Mouse (Mus musculus) stomach, adult 2 months (tissue): ENCODE results near the gene Ube2z. TPM values are rescaled to one million over a fixed set of nuclear protein-coding genes. Genes with fewer than 3 reads are reported as not detected.

Experiments used
- polyA plus RNA-seq: library from polyadenylated mRNA; depleted of rRNA; stranded (reverse); fragments of >200 nt; gene quantifications from 2 replicates; pipeline ENCODE4 v1.2.3, GENCODE M21; 2012; rRNA removed

Gene Ube2z
- 11.7 and 12.0 TPM in 2 replicates for polyA plus RNA-seq

DNA sequence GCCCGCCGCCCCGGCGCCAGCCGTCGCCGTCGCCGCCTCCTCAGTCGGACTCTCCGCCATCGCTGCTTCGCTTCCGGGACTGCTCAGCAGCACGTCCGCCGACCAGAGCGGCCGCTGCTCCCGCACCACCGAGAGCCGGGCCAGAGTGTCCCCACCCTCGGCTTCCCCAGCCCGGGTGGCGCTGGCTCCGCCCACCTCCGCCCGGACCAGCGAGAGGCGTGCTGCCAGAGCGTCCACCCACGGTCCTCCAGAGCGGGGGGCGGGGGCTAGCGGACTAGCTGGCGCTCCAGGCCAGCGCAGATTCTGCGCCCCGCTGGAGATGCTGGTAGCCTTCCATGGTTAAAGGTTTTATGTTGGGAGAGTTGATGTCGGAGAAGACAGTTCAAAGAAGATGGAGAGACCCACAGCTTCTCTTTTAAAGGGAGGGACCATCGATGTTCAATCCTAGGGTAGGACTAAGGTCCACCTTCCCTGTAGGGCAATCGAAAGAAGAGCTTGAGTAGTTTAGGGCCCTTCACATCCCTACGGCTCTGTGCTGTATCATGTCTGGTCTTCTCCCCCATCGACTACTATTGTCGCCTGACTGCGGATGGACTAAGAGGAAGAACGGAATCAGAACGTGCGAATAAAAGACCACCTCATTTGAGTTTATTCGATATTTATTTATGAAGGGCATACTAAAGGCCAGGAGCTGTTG is at the start of gene Ube2z:
TSS of gene Ube2z (minus strand) at position 174 of the 697 bp plus-strand sequence.

DNA sequence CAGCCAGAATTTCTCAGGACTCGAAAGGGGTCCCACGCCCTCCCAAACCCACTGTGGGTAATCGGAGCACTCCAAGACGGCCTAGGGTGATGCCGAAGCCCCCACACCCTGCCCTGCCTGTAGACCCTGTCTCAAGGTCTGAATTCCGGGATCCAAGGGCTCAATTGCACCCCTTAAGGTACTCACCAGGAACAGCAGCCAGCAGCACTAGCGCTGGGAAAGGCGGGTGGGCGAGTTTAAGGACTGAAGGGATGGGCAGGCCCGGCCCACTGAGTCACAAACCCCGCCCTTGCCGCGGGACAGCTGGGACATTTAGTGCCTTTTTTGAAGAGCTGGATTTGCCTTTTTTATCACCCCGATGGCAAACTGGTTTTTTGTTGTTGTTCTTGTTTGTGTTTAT is 46.6 kb upstream of the Ube2z start, which contains the start of gene Calcoco2:
TSS of gene Calcoco2 (minus strand) at position 214 of the 400 bp plus-strand sequence.

DNA sequence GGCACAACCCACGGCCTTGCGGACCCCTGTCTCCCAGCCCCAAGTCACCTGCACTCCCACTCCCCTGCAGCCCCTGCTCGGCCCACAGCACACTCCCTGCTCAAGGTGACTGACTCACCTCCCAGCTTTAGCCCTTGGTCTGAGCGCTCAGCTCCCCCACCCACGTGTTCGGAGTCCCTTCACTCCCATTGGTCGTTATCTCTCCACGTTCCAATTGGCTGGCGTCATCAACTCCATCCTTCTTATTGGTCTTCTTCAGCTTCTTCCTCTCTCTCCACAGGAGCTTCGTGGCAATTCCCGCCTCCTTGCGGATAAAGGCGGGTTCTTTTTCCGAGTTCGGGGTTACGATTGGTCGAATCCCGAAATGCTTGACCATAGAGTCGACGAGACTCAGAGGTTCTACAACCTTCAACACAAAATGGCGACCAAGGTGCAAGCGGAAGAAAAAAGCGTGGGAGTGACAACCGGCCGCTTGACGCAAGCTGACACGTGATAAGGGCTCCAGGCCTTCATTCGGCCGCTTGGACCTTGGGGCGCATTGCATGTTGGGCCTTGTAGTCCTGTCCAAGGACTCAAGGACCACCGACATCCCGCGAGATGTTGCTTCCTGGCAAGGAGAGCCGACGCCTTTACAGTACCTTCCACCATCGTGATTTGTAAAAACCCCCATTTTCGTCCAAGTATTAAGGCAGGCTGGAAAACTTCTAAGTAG is 10.5 kb upstream of the Ube2z start, which contains the start of gene Atp5g1:
TSS of gene Atp5g1 (minus strand) at position 162 of the 712 bp plus-strand sequence.

DNA sequence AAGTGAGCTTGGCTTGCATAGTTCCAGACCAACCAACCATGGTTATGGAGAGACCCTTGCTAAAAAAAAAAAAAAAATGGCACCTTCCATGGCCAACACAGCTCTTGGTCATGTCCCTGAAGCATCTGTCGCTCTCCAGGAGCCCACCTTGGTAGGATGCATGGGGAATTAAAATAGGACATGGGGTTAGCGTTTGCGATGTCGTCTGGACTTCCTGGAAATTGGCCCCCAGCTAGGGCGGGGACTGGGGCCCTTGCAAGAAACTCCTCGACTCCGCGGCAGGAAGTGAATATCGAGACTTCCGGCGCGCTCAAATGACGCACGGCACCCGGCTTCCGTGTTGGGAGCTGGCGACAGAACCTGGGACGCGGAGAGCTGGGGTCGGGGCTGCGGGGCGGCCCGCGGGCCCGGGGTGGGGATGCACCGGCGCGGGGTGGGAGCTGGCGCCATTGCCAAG is 30.6 kb downstream of the Ube2z start, which contains the start of gene Snf8:
TSS of gene Snf8 (plus strand) at position 290 of the 457 bp plus-strand sequence.

DNA sequence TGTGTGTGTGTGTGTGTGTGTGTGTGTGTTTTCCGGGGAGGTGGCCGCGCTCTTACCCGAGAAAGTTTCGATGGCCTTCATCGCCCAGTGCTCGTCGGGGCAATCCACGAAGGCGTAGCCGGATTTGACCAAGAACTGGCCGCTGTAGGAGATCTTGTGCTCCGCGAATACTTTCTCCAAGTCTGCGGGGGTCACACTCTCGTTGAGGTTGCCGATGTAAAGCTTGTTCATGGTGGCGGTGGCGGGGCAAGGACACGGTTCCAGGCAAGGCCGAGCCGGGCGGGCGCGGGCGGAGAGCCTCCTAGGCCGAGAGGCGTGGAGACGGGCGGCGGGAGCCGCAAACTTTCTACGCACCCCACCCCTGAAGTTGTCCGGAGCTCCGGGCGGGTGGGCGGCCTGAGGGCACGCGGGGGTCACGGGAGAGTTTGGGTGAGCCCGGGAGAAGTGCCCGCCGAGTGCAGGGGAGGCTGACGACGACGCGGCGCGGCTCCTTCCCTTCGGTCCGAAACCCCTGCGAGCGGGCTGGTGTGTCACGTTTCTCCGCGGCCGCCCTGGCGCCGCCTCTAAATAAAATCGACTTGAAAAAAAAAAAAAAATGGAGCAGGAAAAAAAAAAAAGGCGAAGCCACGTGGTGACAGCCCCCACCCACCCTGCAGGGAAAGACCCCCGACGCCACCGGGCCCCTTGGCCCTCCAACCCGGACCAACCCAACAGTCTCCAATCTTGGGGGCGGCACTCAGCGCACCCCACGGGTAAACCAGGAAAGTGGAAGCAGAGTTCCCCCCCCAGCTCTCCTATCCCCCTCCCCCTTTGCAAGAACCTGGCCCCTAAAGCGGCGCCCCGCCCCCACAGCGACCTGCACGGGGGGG is 59.6 kb downstream of the Ube2z start, which contains the start of gene Igf2bp1:
TSS of gene Igf2bp1 (minus strand) at position 538 of the 869 bp plus-strand sequence.

Other genes starting within 250 kb of the Ube2z start
- gene Phospho1, start 240.9 kb downstream of the Ube2z start, polyA plus RNA-seq: 53.5 and 93.0 TPM in 2 replicates
- 0.31 and 0.52 TPM in 2 replicates for gene Gngt2, start 228.2 kb downstream of the Ube2z start, polyA plus RNA-seq
- 13.6 and 14.7 TPM in 2 replicates for gene Abi3, start 222.9 kb downstream of the Ube2z start, polyA plus RNA-seq
- gene B4galnt2, start 150.5 kb downstream of the Ube2z start, polyA plus RNA-seq: 0.95 and 1.1 TPM in 2 replicates
- gene Igf2bp1, start 59.4 kb downstream of the Ube2z start, polyA plus RNA-seq: 0.08 TPM in 1 of 2 replicates, not detected in the other
- 0.24 TPM in 1 of 2 replicates, not detected in the other for gene Gip, start 40.8 kb downstream of the Ube2z start, polyA plus RNA-seq
- 5.6 and 7.3 TPM in 2 replicates for gene Snf8, start 30.5 kb downstream of the Ube2z start, polyA plus RNA-seq
- 1,034 and 1,299 TPM in 2 replicates for gene Atp5g1, start 10.3 kb upstream of the Ube2z start, polyA plus RNA-seq
- not detected in 2 replicates for gene Calcoco2, start 46.6 kb upstream of the Ube2z start, polyA plus RNA-seq
- gene Ttll6, start 68.4 kb upstream of the Ube2z start, polyA plus RNA-seq: 0.04 and 0.09 TPM in 2 replicates
- gene Hoxb13, start 128.9 kb upstream of the Ube2z start, polyA plus RNA-seq: not detected in 2 replicates
- gene Hoxb9, start 206.1 kb upstream of the Ube2z start, polyA plus RNA-seq: 0.08 and 0.09 TPM in 2 replicates
- gene Hoxb8, start 216.5 kb upstream of the Ube2z start, polyA plus RNA-seq: 5.6 and 11.0 TPM in 2 replicates
- gene Hoxb7, start 221.2 kb upstream of the Ube2z start, polyA plus RNA-seq: 0.90 and 1.5 TPM in 2 replicates
- 5.8 and 10.1 TPM in 2 replicates for gene Hoxb6, start 227.1 kb upstream of the Ube2z start, polyA plus RNA-seq
- 2.8 and 3.6 TPM in 2 replicates for gene Hoxb5, start 237.9 kb upstream of the Ube2z start, polyA plus RNA-seq